Mouse (Mus musculus): Measurements from ENCODE around the gene Kcnip1. TPM values are rescaled to one million over a fixed set of nuclear protein-coding genes. Genes with fewer than 3 reads are reported as not detected.

The Kcnip1 gene
- total RNA-seq, 2 experiments from 2014 or later = 28.1 TPM

- no peak for TF ChIP-seq CTCF (IDR thresholded peaks at IDR 0.05)
- no peak for DNase-seq (ENCODE audit: extremely low spot score in 1 of 2, low spot score in 2 of 2)
- Histone ChIP-seq H3K4me3 (no peak overlapping the region), H3K27ac (no peak overlapping the region)
- intact Hi-C loops (cut with DNase I) = no loop called here
These were observed 182.8 kb downstream of the Kcnip1 start for GRCm38 (mm10) chr11:33810105-33810504.

- Histone ChIP-seq H3K27ac (no peak overlapping the region), H3K4me3 (no peak overlapping the region)
- intact Hi-C loops (cut with DNase I) = no loop called here
- no peak for DNase-seq (ENCODE audit: extremely low spot score in 1 of 2, low spot score in 2 of 2)
- TF ChIP-seq CTCF (IDR thresholded peaks at IDR 0.05) = no peak
These were observed 189.9 kb downstream of the Kcnip1 start for GRCm38 (mm10) chr11:33803093-33803492.

DNA sequence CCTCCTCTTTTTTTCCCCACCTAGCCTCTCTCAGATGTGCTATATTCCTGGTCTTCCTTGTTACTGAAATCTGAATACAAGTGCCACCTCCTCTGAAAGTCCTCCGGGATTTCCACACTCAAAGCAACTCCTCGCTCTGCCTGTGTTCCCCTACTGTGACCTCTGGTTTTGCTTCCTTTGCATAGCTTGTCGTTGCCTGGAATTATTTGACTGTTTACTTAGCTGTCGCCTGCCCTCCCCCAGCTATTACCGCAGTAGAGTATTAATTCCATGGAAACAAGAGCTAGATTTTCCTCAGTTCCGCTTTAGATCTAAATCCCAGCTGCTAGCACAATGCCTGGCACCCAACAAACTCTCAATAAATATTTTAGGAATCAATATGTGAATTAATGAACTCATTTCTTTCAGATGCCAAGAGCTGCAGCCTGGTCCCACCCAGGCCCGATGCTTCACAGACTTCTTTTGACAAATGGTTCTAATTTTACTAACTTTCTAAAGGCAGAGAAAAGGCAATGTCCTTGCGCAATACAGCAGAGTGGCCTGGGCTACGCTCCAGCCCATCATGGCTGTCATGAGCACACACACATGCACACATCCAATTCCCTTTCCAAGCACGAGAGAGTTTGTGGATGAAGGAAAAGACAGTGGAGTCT is 192.4 kb downstream of the Kcnip1 start:
- no peak for TF ChIP-seq CTCF (IDR thresholded peaks at IDR 0.05)
- DNase-seq (ENCODE audit: extremely low spot score in 1 of 2, low spot score in 2 of 2) = no peak
- intact Hi-C loops (cut with DNase I) = no loop called here
- Histone ChIP-seq H3K4me3 (no peak overlapping the region), H3K27ac (no peak overlapping the region)

- no peak for TF ChIP-seq CTCF (IDR thresholded peaks at IDR 0.05)
- intact Hi-C loops (cut with DNase I) = no loop called here
- DNase-seq (ENCODE audit: extremely low spot score in 1 of 2, low spot score in 2 of 2) = no peak
- Histone ChIP-seq H3K27ac (no peak overlapping the region), H3K4me3 (no peak overlapping the region)
These were observed 193.0 kb downstream of the Kcnip1 start for GRCm38 (mm10) chr11:33799933-33800332.

- Histone ChIP-seq H3K27ac (no peak overlapping the region), H3K4me3 (no peak overlapping the region)
- TF ChIP-seq CTCF (IDR thresholded peaks at IDR 0.05) = no peak
- intact Hi-C loops (cut with DNase I) = no loop called here
- DNase-seq (ENCODE audit: extremely low spot score in 1 of 2, low spot score in 2 of 2) = no peak
These were observed 194.8 kb downstream of the Kcnip1 start for GRCm38 (mm10) chr11:33798094-33798648.

GRCm38 (mm10) chr11:33787362-33787761 is 205.6 kb downstream of the Kcnip1 start:
- no peak for DNase-seq (ENCODE audit: extremely low spot score in 1 of 2, low spot score in 2 of 2)
- intact Hi-C loops (cut with DNase I) = no loop called here
- no peak overlapping the region for H3K4me3 ChIP-seq
- TF ChIP-seq CTCF (IDR thresholded peaks at IDR 0.05) = no peak
- H3K27ac ChIP-seq = no peak overlapping the region

DNA sequence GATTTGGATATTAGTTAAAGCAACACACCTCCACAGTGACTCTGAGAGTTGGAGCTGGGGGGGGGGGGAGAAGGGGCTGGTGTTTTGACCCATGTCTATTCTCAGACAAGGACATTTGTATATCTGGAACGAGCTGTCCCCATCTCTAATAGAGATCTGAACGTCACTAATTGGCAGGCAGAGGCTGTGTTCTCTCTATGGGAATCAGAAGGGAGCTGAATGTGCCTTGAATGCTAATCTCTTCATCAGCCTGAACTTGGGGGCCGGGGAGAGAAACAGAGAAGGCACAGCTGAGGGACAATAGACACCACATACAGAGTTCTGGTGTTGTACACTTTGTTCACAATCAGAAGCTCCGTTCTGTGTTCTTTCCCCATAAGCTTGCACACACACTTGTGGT is 206.4 kb downstream of the Kcnip1 start:
- no peak for TF ChIP-seq CTCF (IDR thresholded peaks at IDR 0.05)

DNA sequence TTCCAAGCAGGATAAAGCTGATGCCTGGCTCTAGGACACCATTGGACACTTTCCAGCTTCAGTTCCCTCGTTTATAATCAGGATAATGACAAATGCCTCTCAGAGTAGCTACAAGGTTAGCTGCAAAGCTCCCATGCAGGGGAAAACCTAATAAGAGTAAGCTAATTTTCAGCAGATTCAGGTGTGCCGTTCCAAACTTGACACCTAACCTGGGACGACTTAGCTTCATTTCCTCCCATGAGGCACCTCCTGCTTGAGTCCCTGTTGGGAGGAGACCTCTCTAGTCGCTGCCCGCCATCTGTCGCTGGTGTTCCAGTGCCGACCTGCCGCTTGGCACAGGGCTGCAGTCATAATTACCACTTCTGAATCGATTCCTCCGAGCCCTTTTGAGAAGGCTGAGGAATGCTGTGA is 211.4 kb downstream of the Kcnip1 start:
- no peak for DNase-seq (ENCODE audit: extremely low spot score in 1 of 2, low spot score in 2 of 2)
- intact Hi-C loops (cut with DNase I) = no loop called here
- Histone ChIP-seq H3K4me3 (no peak overlapping the region), H3K27ac (no peak overlapping the region)
- no peak for TF ChIP-seq CTCF (IDR thresholded peaks at IDR 0.05)

More for the DNA sequence above, 206.4 kb downstream of the Kcnip1 start:
- no peak for DNase-seq (ENCODE audit: extremely low spot score in 1 of 2, low spot score in 2 of 2)
- no peak overlapping the region for H3K27ac ChIP-seq
- H3K4me3 ChIP-seq = no peak overlapping the region
- intact Hi-C loops (cut with DNase I) = no loop called here

GRCm38 (mm10) chr11:33780263-33780662 is 212.7 kb downstream of the Kcnip1 start:
- Histone ChIP-seq H3K4me3 (no peak overlapping the region), H3K27ac (no peak overlapping the region)
- no peak for TF ChIP-seq CTCF (IDR thresholded peaks at IDR 0.05)
- intact Hi-C loops (cut with DNase I) = no loop called here
- no peak for DNase-seq (ENCODE audit: extremely low spot score in 1 of 2, low spot score in 2 of 2)

DNA sequence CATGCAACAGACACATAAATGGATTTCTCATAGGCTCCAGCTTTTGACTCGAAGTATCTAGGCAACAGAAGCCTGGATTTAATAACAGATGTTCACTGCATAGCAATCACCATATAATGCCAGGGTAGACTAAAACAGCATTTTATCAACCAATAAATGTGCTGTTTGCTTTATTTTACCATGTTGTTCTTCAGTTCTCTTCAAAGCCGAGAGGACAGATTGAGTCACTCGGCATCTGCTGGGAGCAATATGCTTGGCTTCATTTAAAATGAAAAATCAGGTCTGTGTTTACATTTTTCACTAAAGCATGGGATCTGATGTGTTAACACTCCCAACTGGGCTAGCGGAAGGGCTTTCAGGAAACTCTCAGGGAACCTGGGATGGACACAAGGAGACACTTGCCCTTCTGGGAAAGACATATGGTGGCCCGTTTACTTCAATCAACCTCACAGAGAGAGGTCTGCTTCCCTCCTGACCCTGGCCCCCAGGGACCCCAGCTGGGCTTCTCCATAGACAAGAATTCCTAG is 220.3 kb downstream of the Kcnip1 start:
- H3K4me3 ChIP-seq = no peak overlapping the region
- no peak for TF ChIP-seq CTCF (IDR thresholded peaks at IDR 0.05)
- no peak overlapping the region for H3K27ac ChIP-seq
- intact Hi-C loops (cut with DNase I) = no loop called here
- no peak for DNase-seq (ENCODE audit: extremely low spot score in 1 of 2, low spot score in 2 of 2)

GRCm38 (mm10) chr11:33772043-33772442 is 220.9 kb downstream of the Kcnip1 start:
- TF ChIP-seq CTCF (IDR thresholded peaks at IDR 0.05) = no peak
- intact Hi-C loops (cut with DNase I) = no loop called here
- H3K27ac ChIP-seq = no peak overlapping the region
- no peak overlapping the region for H3K4me3 ChIP-seq
- DNase-seq (ENCODE audit: extremely low spot score in 1 of 2, low spot score in 2 of 2) = no peak

DNA sequence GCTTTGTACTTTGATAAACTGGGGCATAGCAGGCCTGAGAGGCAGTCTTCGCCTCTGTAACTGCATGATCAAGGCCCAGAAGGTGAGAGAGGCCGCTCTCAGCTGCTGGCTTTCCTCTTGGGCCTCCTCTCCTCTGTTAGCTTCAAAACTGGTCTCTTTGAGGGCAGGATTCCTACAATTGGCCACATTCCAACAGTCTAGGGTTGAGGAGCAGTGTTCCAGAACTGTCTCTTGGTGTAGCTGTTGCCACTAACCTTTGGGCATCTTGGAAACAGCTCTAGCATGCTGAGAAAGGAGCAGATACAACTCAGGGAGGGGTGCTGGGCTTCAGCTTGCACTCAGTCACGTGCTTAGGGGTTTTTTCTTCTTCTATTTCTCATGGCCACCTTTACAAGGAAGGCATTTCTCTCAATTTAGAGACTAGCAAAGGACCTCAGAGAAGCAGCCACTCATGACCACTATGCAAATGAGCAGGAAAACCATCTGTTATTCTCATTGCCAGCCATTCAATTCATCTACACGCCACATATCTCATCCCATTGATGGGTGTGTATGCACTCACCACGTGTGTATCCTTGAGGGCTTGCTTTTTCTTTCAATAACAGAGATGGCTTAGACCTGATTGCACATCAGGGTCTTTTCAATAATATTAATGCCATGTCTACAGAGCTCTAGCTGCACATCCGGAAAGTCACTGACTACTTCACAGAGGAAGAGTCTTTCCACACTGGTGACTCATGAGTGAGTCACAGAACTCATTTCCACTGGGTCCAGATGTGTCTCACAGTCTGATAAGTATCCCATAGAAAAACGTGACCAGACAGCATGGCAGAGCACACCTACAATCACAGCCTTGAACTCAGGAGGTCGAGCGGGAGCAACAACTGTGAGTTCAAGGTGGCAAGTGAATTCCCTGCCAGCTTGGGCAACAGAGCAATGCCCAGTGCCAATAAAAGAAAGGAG is 225.7 kb downstream of the Kcnip1 start:
- no peak overlapping the region for H3K27ac ChIP-seq
- DNase-seq (ENCODE audit: extremely low spot score in 1 of 2, low spot score in 2 of 2) = no peak
- no peak overlapping the region for H3K4me3 ChIP-seq
- intact Hi-C loops (cut with DNase I) = no loop called here
- TF ChIP-seq CTCF (IDR thresholded peaks at IDR 0.05) = no peak

Measured in left cerebral cortex, adult 2 months (tissue).